Mouse (Mus musculus): Measurements from ENCODE around the gene Dab1.

Gene Dab1

GRCm38 (mm10) chr4:104374191-104374590 is 755.0 kb downstream of the Dab1 start:
- no peak for DNase-seq (ENCODE audit: low spot score)

- no peak for DNase-seq (ENCODE audit: low spot score)
These were observed 765.5 kb downstream of the Dab1 start for GRCm38 (mm10) chr4:104384704-104385103.

- DNase-seq (ENCODE audit: low spot score) = no peak
These were observed 766.1 kb downstream of the Dab1 start for GRCm38 (mm10) chr4:104385272-104385671.

GRCm38 (mm10) chr4:104395515-104395914 is 776.4 kb downstream of the Dab1 start:
- DNase-seq (ENCODE audit: low spot score) = no peak

- no peak for DNase-seq (ENCODE audit: low spot score)
These were observed 776.9 kb downstream of the Dab1 start for GRCm38 (mm10) chr4:104396095-104396494.

- no peak for DNase-seq (ENCODE audit: low spot score)
These were observed 780.1 kb downstream of the Dab1 start for GRCm38 (mm10) chr4:104399106-104399730.

- DNase-seq (ENCODE audit: low spot score) = no peak
These were observed 784.9 kb downstream of the Dab1 start for GRCm38 (mm10) chr4:104404099-104404498.

GRCm38 (mm10) chr4:104410922-104411321 is 791.8 kb downstream of the Dab1 start:
- DNase-seq (ENCODE audit: low spot score) = no peak

- DNase-seq (ENCODE audit: low spot score) = no peak
These were observed 796.3 kb downstream of the Dab1 start for GRCm38 (mm10) chr4:104415482-104415881.

- DNase-seq (ENCODE audit: low spot score) = no peak
These were observed 799.2 kb downstream of the Dab1 start for GRCm38 (mm10) chr4:104418354-104418753.

- DNase-seq (ENCODE audit: low spot score) = no peak
These were observed 802.0 kb downstream of the Dab1 start for GRCm38 (mm10) chr4:104420983-104421680.

GRCm38 (mm10) chr4:104429127-104429526 is 810.0 kb downstream of the Dab1 start:
- no peak for DNase-seq (ENCODE audit: low spot score)

GRCm38 (mm10) chr4:104431231-104431855 is 812.2 kb downstream of the Dab1 start:
- no peak for DNase-seq (ENCODE audit: low spot score)

- no peak for DNase-seq (ENCODE audit: low spot score)
These were observed 813.0 kb downstream of the Dab1 start for GRCm38 (mm10) chr4:104432150-104432549.

- DNase-seq (ENCODE audit: low spot score) = no peak
These were observed 816.6 kb downstream of the Dab1 start for GRCm38 (mm10) chr4:104435736-104436135.

- no peak for DNase-seq (ENCODE audit: low spot score)
These were observed 817.3 kb downstream of the Dab1 start for GRCm38 (mm10) chr4:104436411-104436810.

GRCm38 (mm10) chr4:104438730-104439129 is 819.6 kb downstream of the Dab1 start:
- no peak for DNase-seq (ENCODE audit: low spot score)

GRCm38 (mm10) chr4:104439641-104440040 is 820.5 kb downstream of the Dab1 start:
- no peak for DNase-seq (ENCODE audit: low spot score)

GRCm38 (mm10) chr4:104442925-104443747 is 824.0 kb downstream of the Dab1 start:
- DNase-seq (ENCODE audit: low spot score) = no peak

GRCm38 (mm10) chr4:104443775-104444174 is 824.6 kb downstream of the Dab1 start:
- no peak for DNase-seq (ENCODE audit: low spot score)

GRCm38 (mm10) chr4:104444985-104445384 is 825.8 kb downstream of the Dab1 start:
- DNase-seq (ENCODE audit: low spot score) = no peak

- no peak for DNase-seq (ENCODE audit: low spot score)
These were observed 829.0 kb downstream of the Dab1 start for GRCm38 (mm10) chr4:104448199-104448598.
